21 mouse cellular contexts compared by ENCODE assay signal in genomic region chr19:30205874-30206273, GRCm38 (mm10). TPM values are rescaled to one million over a fixed set of nuclear protein-coding genes. Genes with fewer than 3 reads are reported as not detected.
DNase-seq lines count a peak whose midpoint lies in the region; ATAC-seq and TF ChIP-seq lines count a peak whose summit lies in the region.
"Had no signal": no experiment of that assay in that cellular context is flagged by ENCODE, and none has a peak within 500 bp of the region (broad histone marks: within the 10 kb centered on the region; RNA-seq: fewer than 3 reads in every experiment).

No protein-coding gene starts in this region.

- no peak overlapping the region for H3K27ac ChIP-seq in forebrain, embryonic 16.5 days (ENCODE audit: low read length)
- no peak overlapping the region for H3K27ac ChIP-seq in forebrain, embryonic 12.5 days
- no peak overlapping the region for H3K27ac ChIP-seq in kidney, postnatal 0 days
- no peak overlapping the region for H3K27ac ChIP-seq in kidney, adult 2 months (ENCODE audit: insufficient read depth, low read depth, low read length)
- no peak overlapping the region for H3K27ac ChIP-seq in neural tube, embryonic 14.5 days (ENCODE audit: low read depth, low read length)
- H3K27ac ChIP-seq in midbrain, embryonic 16.5 days (ENCODE audit: low read length) = no peak overlapping the region
- H3K27ac ChIP-seq: embryonic facial prominence, embryonic 13.5 days; liver, embryonic 14.5 days; macrophage had no signal

- no peaks in the 10 kb centered on the region for H3K4me1 ChIP-seq in forebrain, embryonic 16.5 days (replicated peaks; ENCODE audit: control insufficient read depth, insufficient read depth, low read length)
- no peaks in the 10 kb centered on the region for H3K4me1 ChIP-seq in forebrain, embryonic 12.5 days
- H3K4me1 ChIP-seq in kidney, postnatal 0 days (replicated peaks; ENCODE audit: insufficient read depth, low read length) = no peaks in the 10 kb centered on the region
- no peaks in the 10 kb centered on the region; the same call in 1 of the 2 replicates for H3K4me1 ChIP-seq in kidney, adult 2 months (ENCODE audit: control insufficient read depth, insufficient read depth, low read length)
- no peaks in the 10 kb centered on the region for H3K4me1 ChIP-seq in neural tube, embryonic 14.5 days (ENCODE audit: control insufficient read depth, insufficient read depth, low read length)
- no peaks in the 10 kb centered on the region; the same call in 1 of the 2 replicates for H3K4me1 ChIP-seq in midbrain, embryonic 16.5 days (ENCODE audit: control insufficient read depth, insufficient read depth, low read length)
- H3K4me1 ChIP-seq: embryonic facial prominence, embryonic 13.5 days had no signal

- WGBS in forebrain, embryonic 16.5 days = 93% methylated on average over 4 of the region's 4 CpGs
- WGBS in forebrain, embryonic 12.5 days = 87% methylated on average over 4 of the region's 4 CpGs
- WGBS in kidney, postnatal 0 days = 79% methylated on average over 4 of the region's 4 CpGs
- WGBS in kidney, adult 2 months = 76% methylated on average over 4 of the region's 4 CpGs
- WGBS in neural tube, embryonic 14.5 days = 76% methylated on average over 4 of the region's 4 CpGs
- 83% methylated on average over 4 of the region's 4 CpGs for WGBS in midbrain, embryonic 16.5 days

- H3K4me3 ChIP-seq in forebrain, embryonic 16.5 days (replicated peaks; ENCODE audit: low read length) = no peak overlapping the region
- H3K4me3 ChIP-seq in forebrain, embryonic 12.5 days (replicated peaks) = no peak overlapping the region
- no peak overlapping the region for H3K4me3 ChIP-seq in kidney, postnatal 0 days (replicated peaks; ENCODE audit: low read depth, low read length)
- no peak overlapping the region for H3K4me3 ChIP-seq in kidney, adult 2 months (ENCODE audit: insufficient read depth, low read depth, low read length)
- H3K4me3 ChIP-seq in neural tube, embryonic 14.5 days (ENCODE audit: low read depth, low read length) = no peak overlapping the region
- no peak overlapping the region for H3K4me3 ChIP-seq in midbrain, embryonic 16.5 days (ENCODE audit: low read depth, low read length)
- H3K4me3 ChIP-seq: embryonic facial prominence, embryonic 13.5 days had no signal

- H3K9ac ChIP-seq in forebrain, embryonic 16.5 days (replicated peaks; ENCODE audit: low read depth, low read length) = no peak overlapping the region
- no peak overlapping the region for H3K9ac ChIP-seq in forebrain, embryonic 12.5 days
- H3K9ac ChIP-seq in kidney, postnatal 0 days (ENCODE audit: low read depth, low read length) = no peak overlapping the region
- no peak overlapping the region for H3K9ac ChIP-seq in neural tube, embryonic 14.5 days (replicated peaks; ENCODE audit: low read depth, low read length)
- H3K9ac ChIP-seq in midbrain, embryonic 16.5 days (ENCODE audit: low read depth, low read length) = 0 out of 2 replicates have a peak overlapping the region, but pooled peaks have one; percentile 14
- H3K9ac ChIP-seq: embryonic facial prominence, embryonic 13.5 days; liver, embryonic 14.5 days had no signal

- peak; percentile 20; the same call in 1 of the 2 replicates for ATAC-seq in forebrain, embryonic 16.5 days
- ATAC-seq in forebrain, embryonic 12.5 days (ENCODE audit: low FRiP score) = no peak; the same call in 1 of the 2 replicates
- peak; percentile 36; the same call in 1 of the 2 replicates for ATAC-seq in kidney, postnatal 0 days (replicated peaks; ENCODE audit: low FRiP score, low read depth)
- 0 out of 2 replicates have a peak, but pooled peaks have one; percentile 11 for ATAC-seq in neural tube, embryonic 14.5 days (ENCODE audit: low read depth)
- ATAC-seq in midbrain, embryonic 16.5 days = peak; percentile 39
- ATAC-seq: CD4-positive, CD25-positive, alpha-beta regulatory T cell, adult 4 months; intestine, postnatal 0 days had no signal

- no peaks in the 10 kb centered on the region for H3K36me3 ChIP-seq in forebrain, embryonic 16.5 days (ENCODE audit: control insufficient read depth, insufficient read depth)
- no peaks in the 10 kb centered on the region for H3K36me3 ChIP-seq in forebrain, embryonic 12.5 days (replicated peaks)
- H3K36me3 ChIP-seq in kidney, postnatal 0 days (ENCODE audit: insufficient read depth, low read length) = no peaks in the 10 kb centered on the region
- no peaks in the 10 kb centered on the region for H3K36me3 ChIP-seq in kidney, adult 2 months (ENCODE audit: control insufficient read depth, insufficient read depth, low read length)
- H3K36me3 ChIP-seq in neural tube, embryonic 14.5 days (ENCODE audit: control insufficient read depth, insufficient read depth, low read length) = no peaks in the 10 kb centered on the region
- no peaks in the 10 kb centered on the region for H3K36me3 ChIP-seq in midbrain, embryonic 16.5 days (ENCODE audit: control insufficient read depth, insufficient read depth, low read length)
- H3K36me3 ChIP-seq: embryonic facial prominence, embryonic 13.5 days had no signal

- no peak overlapping the region for H3K4me2 ChIP-seq in forebrain, embryonic 16.5 days (ENCODE audit: low read length)
- H3K4me2 ChIP-seq in forebrain, embryonic 12.5 days = no peak overlapping the region
- no peak overlapping the region for H3K4me2 ChIP-seq in kidney, postnatal 0 days (ENCODE audit: low read length)
- H3K4me2 ChIP-seq in neural tube, embryonic 14.5 days (ENCODE audit: low read depth, low read length) = no peak overlapping the region
- no peak overlapping the region for H3K4me2 ChIP-seq in midbrain, embryonic 16.5 days (ENCODE audit: low read length)
- H3K4me2 ChIP-seq: embryonic facial prominence, embryonic 13.5 days had no signal

- H3K27me3 ChIP-seq in forebrain, embryonic 16.5 days (replicated peaks; ENCODE audit: control insufficient read depth, insufficient read depth, low read length) = no peaks in the 10 kb centered on the region
- 0 out of 2 replicates have a peak, but pooled peaks cover 4% of the 10 kb centered on the region for H3K27me3 ChIP-seq in forebrain, embryonic 12.5 days
- no peaks in the 10 kb centered on the region for H3K27me3 ChIP-seq in kidney, postnatal 0 days (ENCODE audit: insufficient read depth, low read length)
- no peaks in the 10 kb centered on the region for H3K27me3 ChIP-seq in kidney, adult 2 months (replicated peaks; ENCODE audit: control insufficient read depth, insufficient read depth, low read length)
- no peaks in the 10 kb centered on the region for H3K27me3 ChIP-seq in neural tube, embryonic 14.5 days (ENCODE audit: control insufficient read depth, insufficient read depth, low read length)
- H3K27me3 ChIP-seq in midbrain, embryonic 16.5 days (ENCODE audit: control insufficient read depth, insufficient read depth, low read depth, low read length) = no peaks in the 10 kb centered on the region
- H3K27me3 ChIP-seq: embryonic facial prominence, embryonic 13.5 days had no signal

- DNase-seq in kidney, postnatal 0 days (ENCODE audit: low spot score) = no peak
- DNase-seq in kidney, adult 2 months = no peak
- DNase-seq in neural tube, embryonic 10.5 days (ENCODE audit: extremely low spot score, low spot score) = no peak
- no peak for DNase-seq in urinary bladder, postnatal 14 days (ENCODE audit: low spot score)
- DNase-seq: cerebellum, adult 11-12 months; cerebellum, adult 9-11 months; layer of hippocampus, adult 9-11 months had no signal

- TF ChIP-seq POLR2A in kidney, adult 2 months (IDR thresholded peaks at IDR 0.05; ENCODE audit: low read depth, low read length) = no peak

- H3K9me3 ChIP-seq in forebrain, embryonic 16.5 days (ENCODE audit: control insufficient read depth, low read length) = no peaks in the 10 kb centered on the region
- H3K9me3 ChIP-seq in forebrain, embryonic 12.5 days = no peaks in the 10 kb centered on the region
- no peaks in the 10 kb centered on the region for H3K9me3 ChIP-seq in kidney, postnatal 0 days (replicated peaks; ENCODE audit: low read length)
- H3K9me3 ChIP-seq in neural tube, embryonic 14.5 days (ENCODE audit: control insufficient read depth, low read length) = no peaks in the 10 kb centered on the region
- no peaks in the 10 kb centered on the region for H3K9me3 ChIP-seq in midbrain, embryonic 16.5 days (replicated peaks; ENCODE audit: control insufficient read depth, low read length, poor library complexity, severe bottlenecking)
- H3K9me3 ChIP-seq: embryonic facial prominence, embryonic 13.5 days had no signal

- no peak for TF ChIP-seq CTCF in kidney, postnatal 0 days (IDR thresholded peaks at IDR 0.05; ENCODE audit: low read depth)
- no peak for TF ChIP-seq CTCF in kidney, adult 2 months (conservative IDR thresholded peaks at IDR 0.05; ENCODE audit: insufficient read depth, insufficient read length, low read depth, low read length)

RNA-seq across cellular contexts. Expression of gene Mbl2, which starts 26.9 kb away (rescaled TPM):
- polyA plus RNA-seq in forebrain, embryonic 16.5 days (2015; fragmentation: Nextera tagmentation; extraction: Ambion mirVana) = not detected in 2 replicates
- not detected in 2 replicates for polyA plus RNA-seq in forebrain, embryonic 12.5 days (2016; fragmentation: Nextera tagmentation; extraction: Ambion mirVana)
- polyA plus RNA-seq in kidney, postnatal 0 days (2015; fragmentation: Nextera tagmentation; extraction: Ambion mirVana) = not detected in 2 replicates
- polyA plus RNA-seq in kidney, adult 2 months (2012; rRNA removed) = 0.59 and 0.73 TPM in 2 replicates
- not detected in 2 replicates for polyA plus RNA-seq in neural tube, embryonic 14.5 days (2014; fragmentation: Nextera tagmentation; extraction: Ambion mirVana)
- 0.16 TPM in 1 of 2 replicates, not detected in the other for polyA plus RNA-seq in midbrain, embryonic 16.5 days (2015; fragmentation: Nextera tagmentation; extraction: Ambion mirVana)
- polyA plus RNA-seq: CD4-positive, CD25-positive, alpha-beta regulatory T cell, adult 4 months; embryonic facial prominence, embryonic 13.5 days; heart, embryonic 16.5 days; limb, embryonic 11.5 days; macrophage; neural tube, embryonic 11.5 days; stomach, embryonic 14.5 days; testis, adult 2 months had no signal

RNA-seq across cellular contexts. Expression of gene Gldc, which starts 30.6 kb away (rescaled TPM):
- 10.9 and 12.4 TPM in 2 replicates for polyA plus RNA-seq in forebrain, embryonic 16.5 days (2015; fragmentation: Nextera tagmentation; extraction: Ambion mirVana)
- 44.9 and 51.8 TPM in 2 replicates for polyA plus RNA-seq in forebrain, embryonic 12.5 days (2016; fragmentation: Nextera tagmentation; extraction: Ambion mirVana)
- polyA plus RNA-seq in kidney, postnatal 0 days (2015; fragmentation: Nextera tagmentation; extraction: Ambion mirVana) = 5.7 and 7.1 TPM in 2 replicates
- polyA plus RNA-seq in kidney, adult 2 months (2012; rRNA removed) = 65.0 and 74.2 TPM in 2 replicates
- 5.4 and 6.2 TPM in 2 replicates for polyA plus RNA-seq in neural tube, embryonic 14.5 days (2014; fragmentation: Nextera tagmentation; extraction: Ambion mirVana)
- 5.9 and 6.3 TPM in 2 replicates for polyA plus RNA-seq in midbrain, embryonic 16.5 days (2015; fragmentation: Nextera tagmentation; extraction: Ambion mirVana)
